Mouse (Mus musculus) c-Kit-positive CD71-positive TER-119-positive erythroid progenitor cells, embryonic 14.5 days (primary cell): Measurements from ENCODE around the gene Zbtb34.

Experiments used
- DNase-seq: peaks from one replicate; pipeline ENCODE4 v3.0.0-alpha.2; 2013; ENCODE audit warnings: low spot score

Gene Zbtb34

GRCm38 (mm10) chr2:33401217-33401616, 29.9 kb downstream of the Zbtb34 start:
- DNase-seq, result no peak

GRCm38 (mm10) chr2:33400541-33400940, 30.6 kb downstream of the Zbtb34 start:
- DNase-seq, result no peak

- no peak for DNase-seq
Measured at GRCm38 (mm10) chr2:33399091-33399490, 32.0 kb downstream of the Zbtb34 start.

- DNase-seq, result no peak
Measured at GRCm38 (mm10) chr2:33397036-33397435, 34.1 kb downstream of the Zbtb34 start.

DNA sequence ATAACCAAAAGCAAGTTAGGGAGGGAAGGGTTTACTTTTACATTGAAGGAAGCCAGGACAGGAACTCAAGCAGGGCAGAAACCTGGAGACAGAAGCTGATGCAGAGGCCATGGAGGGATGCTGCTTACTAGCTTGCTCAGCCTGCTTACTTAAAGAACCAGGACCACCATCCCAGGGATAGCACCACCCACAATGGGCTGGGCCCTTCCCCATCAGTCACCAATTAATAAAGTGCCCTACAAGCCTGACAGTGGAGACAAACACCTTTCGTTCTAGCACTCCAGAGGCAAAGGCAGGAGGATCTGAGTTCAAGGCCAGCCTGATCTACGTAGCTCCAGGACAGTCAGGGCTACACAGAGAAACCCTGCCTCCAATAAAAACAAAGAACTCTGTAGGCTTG, 36.1 kb downstream of the Zbtb34 start:
- no peak for DNase-seq

- DNase-seq, result no peak
Measured at GRCm38 (mm10) chr2:33393951-33394635, 37.0 kb downstream of the Zbtb34 start.

DNA sequence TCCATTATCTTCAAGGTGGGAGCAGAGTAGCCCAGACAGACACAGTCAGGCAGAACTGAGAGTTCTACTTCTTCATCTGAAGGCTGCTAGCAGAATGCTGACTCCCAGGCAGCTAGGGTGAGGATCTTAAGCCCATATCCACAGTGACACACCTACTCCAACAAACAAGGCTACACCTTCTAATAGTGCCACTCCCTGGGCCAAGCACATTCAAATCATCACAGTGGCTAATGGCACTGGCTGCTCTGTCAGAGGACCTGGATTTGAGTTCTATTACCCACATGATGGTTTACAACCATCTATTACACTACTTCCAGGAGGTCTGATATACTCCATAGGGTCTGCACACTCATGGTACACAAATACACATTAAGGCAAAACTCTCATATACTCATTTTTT, 38.1 kb downstream of the Zbtb34 start:
- DNase-seq, result no peak

GRCm38 (mm10) chr2:33371648-33372408, 59.3 kb downstream of the Zbtb34 start:
- no peak for DNase-seq

DNA sequence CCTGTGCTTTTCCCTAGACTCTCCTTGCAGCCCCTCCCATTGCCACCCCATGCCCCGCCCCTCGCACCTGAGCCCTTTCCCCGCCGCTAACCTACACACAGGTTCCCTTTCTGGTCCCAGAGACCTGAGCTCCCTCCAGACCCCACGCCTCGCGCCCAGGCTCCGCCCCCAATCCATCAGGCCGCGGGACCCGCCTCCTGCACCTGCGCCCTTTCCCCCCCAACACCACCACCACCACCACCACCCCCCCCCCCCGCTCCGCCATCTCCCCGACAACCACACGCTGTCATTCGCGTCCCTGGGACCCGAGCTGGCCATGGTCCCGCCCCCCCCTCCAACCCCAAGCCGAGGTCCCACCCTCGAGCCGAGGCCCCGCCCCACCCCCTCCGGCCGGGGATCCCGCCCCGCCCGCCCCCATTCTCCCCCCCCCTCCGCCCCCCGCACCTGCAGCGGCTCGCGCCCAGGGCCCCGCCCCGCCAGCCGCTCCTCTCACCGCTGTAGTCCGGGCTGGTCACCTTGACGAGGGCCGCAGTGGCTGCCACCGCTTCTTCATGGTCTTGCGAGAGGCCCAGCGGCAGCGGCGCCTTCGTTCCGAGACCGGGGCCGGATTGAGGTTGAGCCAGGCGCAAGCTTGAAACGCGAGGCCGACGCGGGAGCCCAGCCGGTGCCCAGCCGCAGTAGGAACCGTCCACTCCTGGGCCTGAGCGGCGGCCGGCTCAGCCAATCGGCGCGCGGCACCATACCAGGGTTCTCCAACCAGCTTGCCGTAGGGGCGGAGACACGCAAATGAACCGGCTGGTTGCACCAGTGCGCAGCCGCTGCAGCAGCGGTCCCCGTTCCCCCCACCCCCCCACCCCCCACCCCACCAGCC, 60.1 kb downstream of the Zbtb34 start, which contains the start of gene Ralgps1:
Gene Ralgps1 (minus strand): TSS at position 710 of the 871 bp plus-strand sequence.
- peak; percentile 85 for DNase-seq

DNA sequence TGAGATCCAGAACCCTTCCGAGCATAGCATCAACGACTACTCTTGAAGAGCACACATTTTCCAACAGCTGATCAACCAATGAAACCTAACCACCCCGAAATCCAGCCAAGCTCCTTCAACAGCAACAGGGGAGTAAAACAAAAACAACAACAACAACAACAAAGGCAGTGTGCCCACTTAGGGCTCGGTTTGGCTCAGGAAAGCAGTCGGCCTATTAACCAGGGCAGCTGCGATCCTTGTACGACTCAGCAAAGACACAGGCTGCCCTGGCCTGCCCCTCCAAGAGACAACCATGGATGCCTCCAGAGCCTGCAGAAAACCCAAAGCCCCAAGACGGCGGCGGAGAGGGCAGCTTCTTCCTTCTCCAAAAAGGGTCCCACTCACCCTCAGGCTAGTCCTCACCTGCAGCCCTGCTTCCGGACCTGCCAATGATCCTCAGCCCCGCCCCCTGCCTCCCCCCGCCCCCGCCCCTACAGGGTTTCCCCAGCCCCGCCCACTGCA, 60.8 kb downstream of the Zbtb34 start:
- no peak for DNase-seq

DNA sequence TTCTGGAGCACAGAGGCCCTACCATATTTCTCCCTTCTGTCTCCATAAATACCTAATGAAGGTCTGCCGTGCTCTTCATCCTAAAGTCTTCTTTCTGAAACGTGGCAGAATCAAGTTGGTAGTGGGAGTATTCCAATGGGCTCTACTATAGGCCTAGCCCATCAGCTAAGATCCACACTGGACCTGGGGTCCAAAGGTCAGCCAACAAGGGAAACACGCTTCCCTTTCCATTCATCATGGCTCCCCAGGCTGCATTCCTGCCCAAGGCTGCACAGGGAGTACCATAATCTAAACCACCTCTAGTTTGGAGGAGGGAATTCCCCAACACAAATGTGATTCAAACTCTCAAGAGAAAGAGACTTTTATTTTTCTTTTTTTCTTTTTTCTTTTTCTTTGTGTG, 61.7 kb downstream of the Zbtb34 start:
- DNase-seq, result no peak

GRCm38 (mm10) chr2:33368486-33368885, 62.6 kb downstream of the Zbtb34 start:
- no peak for DNase-seq

DNA sequence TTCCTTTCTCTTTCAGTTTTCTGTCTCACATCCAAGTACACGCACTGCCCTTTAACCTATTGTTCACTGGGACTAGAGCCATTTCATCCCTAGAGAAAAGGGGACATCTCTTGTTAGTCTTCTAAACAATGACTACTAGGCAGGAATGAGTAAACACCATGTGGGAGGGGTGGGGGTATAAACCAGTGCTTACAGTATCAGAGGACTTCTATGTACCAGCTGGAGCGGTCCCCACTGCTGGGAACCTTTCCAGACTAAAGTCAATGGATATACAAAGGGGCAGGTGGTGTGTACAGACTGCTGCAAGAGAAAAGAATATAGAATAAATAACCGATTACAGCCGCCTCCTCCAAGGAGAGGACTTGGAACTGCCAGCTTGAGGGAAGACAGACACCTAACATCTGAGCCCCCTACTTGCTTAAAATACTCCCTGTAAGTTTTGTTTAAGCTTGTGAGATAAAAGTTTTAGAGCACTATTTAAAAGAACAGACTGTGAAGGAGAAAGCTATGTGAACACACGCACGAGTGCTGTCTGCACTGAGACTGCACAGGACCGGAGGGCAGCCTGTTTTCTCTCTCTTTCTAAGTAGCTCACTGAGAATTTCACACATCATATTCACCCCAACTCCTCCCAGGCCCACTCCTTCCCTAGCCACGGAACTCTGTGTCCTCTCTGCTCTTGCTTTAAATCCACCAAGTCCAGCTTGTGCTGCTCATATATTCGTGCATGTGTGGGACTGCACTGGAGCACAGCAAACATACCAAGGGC, 65.2 kb downstream of the Zbtb34 start:
- DNase-seq, result no peak

DNA sequence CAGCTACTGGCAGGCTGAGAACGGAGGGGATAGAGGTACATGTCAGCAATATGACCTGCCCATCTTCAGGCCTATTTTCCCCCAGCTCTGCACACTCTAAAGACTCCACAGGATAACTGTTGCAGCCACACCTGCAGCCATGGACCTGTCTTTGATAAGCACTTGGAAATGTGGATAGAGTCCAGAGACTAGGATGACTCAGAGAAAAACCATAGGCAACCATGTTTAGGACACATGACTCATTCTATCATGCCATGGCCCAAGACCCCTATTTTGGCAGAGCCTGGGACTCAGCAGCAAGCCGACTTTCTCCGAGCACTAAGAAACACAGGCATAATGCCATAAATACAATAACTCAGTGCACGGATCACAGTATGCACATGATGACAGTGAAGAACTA, 66.5 kb downstream of the Zbtb34 start:
- DNase-seq, result no peak

GRCm38 (mm10) chr2:33363890-33364289, 67.2 kb downstream of the Zbtb34 start:
- DNase-seq, result no peak

GRCm38 (mm10) chr2:33361139-33361716, 69.9 kb downstream of the Zbtb34 start:
- DNase-seq, result no peak

DNA sequence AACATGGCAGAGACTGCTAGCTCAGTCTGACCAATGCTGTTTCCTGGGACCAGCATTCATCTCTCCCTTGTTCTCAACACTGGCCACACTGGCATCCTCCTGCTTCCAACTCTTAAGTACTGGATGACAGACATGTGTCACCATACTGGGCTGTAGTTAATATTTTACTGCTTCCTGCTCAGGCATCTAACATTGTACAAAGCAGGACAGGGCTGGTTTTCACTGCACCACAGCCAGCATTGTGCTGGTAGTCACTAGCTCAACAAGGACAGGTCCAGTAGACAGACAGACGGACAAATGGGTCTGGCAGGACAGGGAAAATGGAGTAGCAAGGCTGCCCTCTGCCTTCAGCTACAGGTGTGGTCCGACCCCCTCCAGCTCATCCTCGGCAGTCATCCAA, 70.6 kb downstream of the Zbtb34 start:
- no peak for DNase-seq

GRCm38 (mm10) chr2:33359184-33359583, 71.9 kb downstream of the Zbtb34 start:
- DNase-seq, result no peak

- DNase-seq, result no peak
Measured at GRCm38 (mm10) chr2:33357250-33357838, 73.8 kb downstream of the Zbtb34 start.
